Mouse (Mus musculus) spleen, adult 2 months (tissue): Measurements from ENCODE around the gene Pdha1.

Source experiments
- CTCF ChIP-seq: fragments of 200-500 bp; IDR thresholded peaks from 2 replicates; pipeline ENCODE4 v1.5.1; 2011; ENCODE audit warnings: mild to moderate bottlenecking, inconsistent platforms; ENCODE audit not compliant: insufficient read depth, insufficient read length, insufficient replicate concordance; ENCODE audit errors: extremely low read depth
- POLR2A ChIP-seq: fragments of 200-500 bp; IDR thresholded peaks from 2 replicates; pipeline ENCODE4 v1.6.1; 2011; ENCODE audit warnings: low read depth, low read length, inconsistent platforms

DNA sequence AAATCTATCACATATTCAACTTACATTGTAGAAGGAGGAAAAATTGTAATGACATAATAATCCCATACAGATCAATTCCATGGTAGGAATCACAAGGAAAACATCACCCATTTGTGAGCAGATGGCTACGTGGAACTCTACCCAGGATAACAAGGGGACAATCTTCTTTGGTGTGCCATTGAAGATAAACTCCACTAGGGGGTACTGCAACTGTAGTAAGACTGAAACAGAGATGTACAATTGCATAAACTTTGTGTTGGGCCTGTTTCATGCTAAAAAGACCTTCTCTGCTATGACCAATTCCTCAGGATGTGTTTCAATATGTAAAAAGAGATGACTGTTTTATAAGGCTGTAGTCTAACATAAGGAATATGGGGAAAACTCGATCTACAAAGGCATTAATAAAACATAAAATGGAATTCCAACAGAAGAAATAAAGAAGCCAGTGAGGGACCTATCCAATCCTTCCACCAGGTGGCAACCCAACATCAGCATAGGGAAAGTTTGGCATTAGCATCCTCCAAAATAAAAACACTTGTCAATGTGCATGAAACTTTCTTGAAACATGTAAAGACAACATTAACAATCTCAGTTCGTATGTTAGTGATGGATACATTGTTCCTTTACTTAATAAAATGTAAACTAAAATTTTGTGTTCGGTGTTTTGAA lies 15.1 kb upstream of the Pdha1 start:
- no peak for TF ChIP-seq POLR2A
- TF ChIP-seq CTCF: no peak
